Mouse (Mus musculus): ENCODE results near the gene Mgat4c.
A peak's percentile ranks its signal among the peaks of the same experiment; 100 is the strongest.
"Not testable (repeated sequence)": the region's sequence is repeated elsewhere in the genome, so short reads cannot be mapped to it uniquely, and the experiment has no call there.

Mgat4c gene

GRCm38 (mm10) chr10:102154865-102155264 lies 473.6 kb downstream of the Mgat4c start:
- no peak for DNase-seq

- DNase-seq: peak in 1 of 2 experiments; percentile 2
Measured at GRCm38 (mm10) chr10:102155853-102156252, 474.6 kb downstream of the Mgat4c start.

GRCm38 (mm10) chr10:102158809-102159208 lies 477.5 kb downstream of the Mgat4c start:
- no peak for DNase-seq

- DNase-seq: no peak
Measured at GRCm38 (mm10) chr10:102184726-102185125, 503.4 kb downstream of the Mgat4c start.

GRCm38 (mm10) chr10:102191646-102192045 lies 510.4 kb downstream of the Mgat4c start:
- DNase-seq: no peak

- no peak for DNase-seq
Measured at GRCm38 (mm10) chr10:102196850-102197249, 515.6 kb downstream of the Mgat4c start.

GRCm38 (mm10) chr10:102238558-102239211 lies 557.4 kb downstream of the Mgat4c start:
- DNase-seq: no peak

GRCm38 (mm10) chr10:102243897-102244296 lies 562.6 kb downstream of the Mgat4c start:
- DNase-seq: no peak

- no peak for DNase-seq
Measured at GRCm38 (mm10) chr10:102244601-102245000, 563.3 kb downstream of the Mgat4c start.

GRCm38 (mm10) chr10:102245269-102245668 lies 564.0 kb downstream of the Mgat4c start:
- no peak for DNase-seq

GRCm38 (mm10) chr10:102308892-102309479 lies 627.7 kb downstream of the Mgat4c start:
- no peak for DNase-seq

GRCm38 (mm10) chr10:102365685-102366381 lies 684.5 kb downstream of the Mgat4c start:
- DNase-seq: no peak

- no peak for DNase-seq
Measured at GRCm38 (mm10) chr10:102370576-102370975, 689.3 kb downstream of the Mgat4c start.

- no peak for DNase-seq
Measured at GRCm38 (mm10) chr10:102372111-102372510, 690.8 kb downstream of the Mgat4c start.

GRCm38 (mm10) chr10:102374061-102374460 lies 692.8 kb downstream of the Mgat4c start:
- no peak for DNase-seq

GRCm38 (mm10) chr10:102377377-102377776 lies 696.1 kb downstream of the Mgat4c start:
- no peak for DNase-seq

- no peak for DNase-seq
Measured at GRCm38 (mm10) chr10:102389223-102389622, 707.9 kb downstream of the Mgat4c start.

- DNase-seq: no peak
Measured at GRCm38 (mm10) chr10:102417654-102418272, 736.5 kb downstream of the Mgat4c start.

GRCm38 (mm10) chr10:102435048-102435447 lies 753.8 kb downstream of the Mgat4c start:
- peak; percentile 21 to 68 for DNase-seq

GRCm38 (mm10) chr10:102435467-102435866 lies 754.2 kb downstream of the Mgat4c start:
- DNase-seq: not testable (repeated sequence)

Measured in kidney, postnatal 36 days (tissue).